Mouse (Mus musculus): Measurements from ENCODE around the gene Ccdc14. TPM values are rescaled to one million over a fixed set of nuclear protein-coding genes. Genes with fewer than 3 reads are reported as not detected.
"Not testable (repeated sequence)": the region's sequence is repeated elsewhere in the genome, so short reads cannot be mapped to it uniquely, and the experiment has no call there.

The Ccdc14 gene
- 1.9 TPM in 2 replicates for polyA plus RNA-seq (2015; fragmentation: Nextera tagmentation; extraction: Ambion mirVana)

DNA sequence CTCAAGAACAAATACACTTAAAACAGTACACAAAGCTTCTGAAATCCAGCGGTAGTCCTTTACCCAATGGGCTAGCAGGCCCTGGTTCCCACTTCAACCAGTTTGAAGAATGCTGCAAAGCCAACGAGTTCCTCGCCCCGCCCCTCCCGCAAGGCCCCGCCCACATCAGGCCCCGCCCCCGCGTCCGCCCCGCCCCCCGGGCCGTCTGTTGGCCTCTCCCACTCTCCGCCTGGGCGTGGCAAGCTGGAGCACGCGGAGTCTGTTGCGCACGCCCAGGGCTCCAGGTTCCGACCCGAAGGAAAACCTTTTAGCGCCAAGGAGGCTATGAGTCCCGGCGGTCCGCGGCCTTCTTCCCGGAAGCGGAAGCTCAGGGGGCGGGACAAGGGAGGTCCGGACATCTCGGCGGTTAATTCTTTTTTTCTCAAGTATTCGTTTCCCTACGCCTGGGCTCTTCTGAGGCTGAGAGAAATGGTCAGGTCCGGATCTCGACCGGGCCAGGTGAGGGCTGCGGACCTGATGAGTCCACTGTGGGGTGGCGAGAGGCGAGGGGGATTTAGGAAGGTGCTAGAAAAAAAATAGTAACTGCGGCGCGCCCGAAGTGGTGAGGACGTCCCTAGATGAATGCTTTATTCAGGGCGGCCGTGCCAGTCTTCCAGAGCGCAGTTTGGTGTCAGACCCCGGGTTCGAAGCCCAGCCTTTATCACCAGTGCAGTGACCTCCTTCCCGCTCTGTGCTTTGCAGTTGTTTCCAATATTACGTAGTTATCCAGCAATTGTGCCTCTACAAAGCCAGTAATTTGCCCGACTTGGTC is at the start of gene Ccdc14:
TSS of gene Ccdc14 (plus strand) at position 283 of the 811 bp plus-strand sequence.
- WGBS (ENCODE audit: insufficient replicate concordance): under 1% methylated on average over 53 of the region's 53 CpGs
- H3K36me3 ChIP-seq (replicated peaks): no peaks in the 10 kb centered on the region
- H3K9ac ChIP-seq: peak within 1 kb of the TSS; percentile 56
- no peaks in the 10 kb centered on the region for H3K9me3 ChIP-seq (replicated peaks)
- peak within 1 kb of the TSS; percentile 83 for H3K27ac ChIP-seq (replicated peaks)
- ATAC-seq (ENCODE audit: insufficient read depth): peak; percentile 95
- H3K27me3 ChIP-seq: peaks cover 2% of the 10 kb centered on the region; the same call in 1 of the 2 replicates
- peak within 1 kb of the TSS; percentile 67 for H3K4me3 ChIP-seq (replicated peaks)
- peaks cover 15% of the 10 kb centered on the region for H3K4me1 ChIP-seq (replicated peaks)
- H3K4me2 ChIP-seq: peak within 1 kb of the TSS; percentile 88

DNA sequence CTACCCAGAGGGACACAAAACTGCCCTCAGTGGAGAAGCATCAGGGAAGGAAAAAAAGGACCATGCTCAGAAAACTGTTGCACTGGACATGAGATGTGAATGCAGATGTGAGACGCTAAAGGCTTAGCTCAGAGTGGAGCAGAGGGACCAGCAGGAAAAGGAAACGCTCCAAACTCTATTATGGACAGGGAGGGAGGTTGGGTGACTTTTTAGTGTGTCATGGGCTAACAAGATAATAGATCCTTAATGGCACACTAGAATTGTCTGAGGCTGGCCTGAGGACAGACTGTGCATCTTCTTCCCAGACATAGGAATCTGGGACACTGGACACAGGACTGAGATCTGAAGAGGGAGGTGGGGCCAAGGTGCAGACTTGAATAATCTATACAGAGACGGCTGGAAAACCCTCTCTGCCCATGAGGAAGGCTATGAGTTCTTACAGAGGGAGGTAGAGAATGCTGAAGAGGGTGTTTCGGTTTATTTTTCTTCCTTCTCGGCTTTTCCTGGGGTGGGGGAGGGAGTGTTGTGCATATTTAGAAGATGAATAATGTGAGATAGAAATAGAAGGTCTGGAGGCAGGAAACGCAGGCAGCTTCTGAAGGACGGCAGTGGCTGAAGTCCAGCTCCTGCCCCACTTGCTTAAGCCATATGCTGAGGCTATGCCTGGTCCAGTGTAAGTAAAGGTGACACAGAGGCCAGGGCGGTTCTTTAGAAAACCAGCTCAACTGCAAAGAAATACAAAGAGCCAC is 46.7 kb upstream of the Ccdc14 start:
- H3K9ac ChIP-seq: no peak overlapping the region
- no peaks in the 10 kb centered on the region for H3K4me1 ChIP-seq (replicated peaks)
- no peaks in the 10 kb centered on the region for H3K9me3 ChIP-seq (replicated peaks)
- H3K4me3 ChIP-seq (replicated peaks): no peak overlapping the region
- H3K27ac ChIP-seq (replicated peaks): no peak overlapping the region
- no peaks in the 10 kb centered on the region for H3K36me3 ChIP-seq (replicated peaks)
- no peak for ATAC-seq (ENCODE audit: insufficient read depth)
- WGBS (ENCODE audit: insufficient replicate concordance): 45% methylated on average over 8 of the region's 8 CpGs
- H3K4me2 ChIP-seq: no peak overlapping the region
- H3K27me3 ChIP-seq: no peaks in the 10 kb centered on the region

DNA sequence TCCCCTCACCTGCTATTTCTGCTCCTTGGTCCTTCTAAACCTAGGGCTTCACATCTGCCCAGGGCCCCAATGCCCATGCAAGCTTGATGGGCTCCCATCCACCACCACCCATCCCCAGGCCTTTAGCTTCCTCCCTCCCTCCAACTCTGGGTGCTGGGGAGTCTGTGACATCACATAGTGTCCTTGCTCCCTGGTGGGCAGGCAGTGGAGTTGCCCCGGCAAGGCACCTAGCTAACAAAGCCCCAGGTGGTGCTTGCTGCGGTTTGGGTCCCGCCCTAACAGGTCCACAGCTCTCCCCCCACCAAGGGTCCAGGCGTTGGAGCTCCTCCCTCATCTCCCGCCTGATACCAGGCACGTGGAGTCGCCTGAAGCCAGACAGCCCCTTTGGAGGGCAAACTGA is 40.8 kb upstream of the Ccdc14 start, which contains the start of gene Ropn1:
TSS of gene Ropn1 (plus strand) at position 301 of the 400 bp plus-strand sequence.
- Histone ChIP-seq H3K27ac (replicated peaks) (no peak within 1 kb of the TSS), H3K4me1 (replicated peaks) (no peaks in the 10 kb centered on the region), H3K27me3 (no peaks in the 10 kb centered on the region), H3K36me3 (replicated peaks) (no peaks in the 10 kb centered on the region), H3K4me3 (replicated peaks) (no peak within 1 kb of the TSS), H3K4me2 (no peak within 1 kb of the TSS), H3K9me3 (replicated peaks) (no peaks in the 10 kb centered on the region), H3K9ac (no peak within 1 kb of the TSS)
- WGBS (ENCODE audit: insufficient replicate concordance): 44% methylated on average over 7 of the region's 7 CpGs
- ATAC-seq (ENCODE audit: insufficient read depth): no peak

DNA sequence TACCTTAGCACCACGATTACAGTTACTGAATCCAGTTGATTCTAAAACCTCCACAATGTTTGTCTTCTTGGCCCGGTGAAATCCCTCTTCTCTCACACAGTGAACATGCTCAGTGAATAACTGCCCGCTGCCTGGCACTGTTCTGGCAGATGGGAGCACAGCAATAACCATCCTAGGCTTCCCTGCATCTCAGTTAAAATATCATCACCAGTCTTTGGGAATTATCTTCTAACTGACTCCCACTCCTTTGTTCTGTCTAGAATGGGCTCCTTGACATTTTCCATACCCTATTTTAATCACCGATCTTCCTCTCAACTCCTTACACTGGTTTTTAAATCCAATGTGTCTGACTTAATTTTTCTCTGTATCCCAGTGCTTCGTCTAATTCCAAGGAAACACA is 37.4 kb upstream of the Ccdc14 start:
- H3K4me1 ChIP-seq (replicated peaks): peaks cover 5% of the 10 kb centered on the region; the same call in 1 of the 2 replicates
- H3K27ac ChIP-seq (replicated peaks): no peak overlapping the region
- no peak overlapping the region for H3K4me3 ChIP-seq (replicated peaks)
- H3K36me3 ChIP-seq (replicated peaks): no peaks in the 10 kb centered on the region
- H3K9me3 ChIP-seq (replicated peaks): no peaks in the 10 kb centered on the region
- WGBS (ENCODE audit: insufficient replicate concordance): 73% methylated on average over 5 of the region's 5 CpGs
- H3K9ac ChIP-seq: no peak overlapping the region
- no peak for ATAC-seq (ENCODE audit: insufficient read depth)
- H3K4me2 ChIP-seq: no peak overlapping the region
- peaks cover 5% of the 10 kb centered on the region; the same call in 1 of the 2 replicates for H3K27me3 ChIP-seq

DNA sequence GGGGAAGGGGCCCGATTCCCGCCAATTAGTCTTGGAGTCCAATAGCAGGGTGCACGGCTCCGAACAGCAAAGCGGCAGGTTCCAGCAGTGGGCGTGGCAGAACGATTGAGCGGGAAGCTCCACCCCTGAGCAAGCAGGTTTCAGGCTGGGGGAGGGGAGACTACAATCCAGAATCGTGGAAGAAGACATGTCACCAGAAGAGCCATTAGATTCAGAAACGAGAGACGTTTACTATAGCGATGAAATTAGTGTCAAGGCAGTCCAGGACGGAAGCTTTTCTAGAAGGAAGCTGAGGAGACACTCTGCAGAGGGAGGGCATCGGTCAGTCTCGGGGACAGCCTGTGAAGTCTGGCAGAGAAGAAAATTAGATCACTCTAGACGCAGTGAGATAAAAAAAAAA is 32.9 kb upstream of the Ccdc14 start:
- not testable (repeated sequence) for H3K27ac ChIP-seq (replicated peaks); H3K9me3 ChIP-seq (replicated peaks); H3K27me3 ChIP-seq; ATAC-seq (ENCODE audit: insufficient read depth); H3K9ac ChIP-seq; H3K36me3 ChIP-seq (replicated peaks)
- Histone ChIP-seq H3K4me3 (replicated peaks) (peak overlapping the region; percentile 35), H3K4me2 (peak overlapping the region; percentile 61), H3K4me1 (replicated peaks) (peaks cover 11% of the 10 kb centered on the region; the same call in 1 of the 2 replicates)
- 6% methylated on average over 16 of the region's 16 CpGs for WGBS (ENCODE audit: insufficient replicate concordance)

DNA sequence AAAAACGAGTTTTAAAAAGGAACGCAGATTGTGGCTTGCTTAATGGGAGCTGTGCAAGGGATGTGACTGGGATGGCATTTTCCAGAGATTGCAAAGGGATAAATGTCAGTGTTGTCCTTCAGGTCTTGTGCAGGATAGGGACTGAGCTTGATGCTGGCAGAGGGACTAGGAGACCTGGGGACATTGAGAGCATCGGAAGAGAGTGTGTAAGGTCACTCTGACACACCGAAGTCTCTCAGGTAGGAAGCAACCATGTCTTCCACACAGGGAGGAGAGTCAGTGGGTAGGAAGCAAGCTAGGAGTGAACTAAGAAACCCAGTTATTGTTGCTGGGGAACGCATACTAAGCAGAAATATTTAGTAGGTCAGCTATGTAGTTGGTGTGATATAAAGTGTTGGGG is 32.4 kb upstream of the Ccdc14 start:
- Histone ChIP-seq H3K27me3 (peaks cover 8% of the 10 kb centered on the region; the same call in 1 of the 2 replicates), H3K9ac (no peak overlapping the region), H3K4me3 (replicated peaks) (peak overlapping the region; percentile 35), H3K9me3 (replicated peaks) (no peaks in the 10 kb centered on the region), H3K4me2 (peak overlapping the region; percentile 61), H3K27ac (replicated peaks) (no peak overlapping the region), H3K4me1 (replicated peaks) (peaks cover 11% of the 10 kb centered on the region; the same call in 1 of the 2 replicates), H3K36me3 (replicated peaks) (no peaks in the 10 kb centered on the region)
- 25% methylated on average over 5 of the region's 5 CpGs for WGBS (ENCODE audit: insufficient replicate concordance)
- no peak for ATAC-seq (ENCODE audit: insufficient read depth)

DNA sequence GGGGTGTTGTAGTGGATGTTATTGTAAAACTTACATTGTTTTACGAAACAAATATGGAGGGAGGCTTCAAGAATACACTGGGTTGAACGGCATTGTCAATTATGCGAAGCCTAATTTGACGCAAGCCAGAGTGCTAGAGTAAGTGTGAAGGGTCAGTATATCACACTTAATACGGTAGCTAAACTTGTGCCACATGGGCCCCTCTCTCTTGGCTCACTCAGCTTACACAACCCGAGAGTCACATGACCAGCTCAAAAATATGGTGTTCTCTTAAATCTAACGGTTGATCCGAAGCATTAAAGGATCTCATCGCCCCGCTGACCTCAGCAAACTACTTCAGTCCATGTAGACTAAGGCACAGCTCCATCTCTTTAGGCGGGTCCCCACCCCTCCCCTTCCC is 32.0 kb upstream of the Ccdc14 start:
- no peaks in the 10 kb centered on the region for H3K9me3 ChIP-seq (replicated peaks)
- no peaks in the 10 kb centered on the region for H3K36me3 ChIP-seq (replicated peaks)
- WGBS (ENCODE audit: insufficient replicate concordance): 41% methylated on average over 11 of the region's 11 CpGs
- no peak overlapping the region for H3K9ac ChIP-seq
- no peak overlapping the region for H3K4me3 ChIP-seq (replicated peaks)
- H3K27ac ChIP-seq (replicated peaks): no peak overlapping the region
- peak overlapping the region; percentile 61 for H3K4me2 ChIP-seq
- peaks cover 8% of the 10 kb centered on the region; the same call in 1 of the 2 replicates for H3K27me3 ChIP-seq
- peaks cover 11% of the 10 kb centered on the region; the same call in 1 of the 2 replicates for H3K4me1 ChIP-seq (replicated peaks)
- ATAC-seq (ENCODE audit: insufficient read depth): no peak

DNA sequence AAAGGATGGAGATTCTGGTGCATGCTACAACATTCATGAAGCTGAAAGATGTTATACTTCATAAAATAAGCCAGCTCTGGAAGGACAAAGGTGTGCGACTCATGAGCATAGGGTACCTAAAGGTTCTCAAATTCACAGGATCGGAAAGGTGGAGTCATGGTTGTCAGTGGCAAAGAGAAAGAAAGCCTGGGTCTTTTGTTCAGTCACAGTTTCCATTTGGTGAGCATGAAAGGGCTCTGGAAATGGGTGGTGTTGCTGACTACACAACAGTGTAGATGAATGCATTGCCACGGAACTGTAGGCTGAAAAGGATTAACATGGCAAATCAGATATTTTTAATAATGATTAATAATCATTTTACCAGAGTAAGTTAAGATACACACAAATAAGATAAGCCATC is 25.9 kb upstream of the Ccdc14 start:
- Histone ChIP-seq H3K36me3 (replicated peaks) (no peaks in the 10 kb centered on the region), H3K27ac (replicated peaks) (no peak overlapping the region), H3K9me3 (replicated peaks) (no peaks in the 10 kb centered on the region), H3K4me2 (no peak overlapping the region), H3K4me3 (replicated peaks) (no peak overlapping the region), H3K9ac (no peak overlapping the region), H3K27me3 (peaks cover 24% of the 10 kb centered on the region; the same call in 1 of the 2 replicates), H3K4me1 (replicated peaks) (0 out of 2 replicates have a peak, but pooled peaks cover 4% of the 10 kb centered on the region)
- no peak for ATAC-seq (ENCODE audit: insufficient read depth)
- 58% methylated on average over 3 of the region's 3 CpGs for WGBS (ENCODE audit: insufficient replicate concordance)

DNA sequence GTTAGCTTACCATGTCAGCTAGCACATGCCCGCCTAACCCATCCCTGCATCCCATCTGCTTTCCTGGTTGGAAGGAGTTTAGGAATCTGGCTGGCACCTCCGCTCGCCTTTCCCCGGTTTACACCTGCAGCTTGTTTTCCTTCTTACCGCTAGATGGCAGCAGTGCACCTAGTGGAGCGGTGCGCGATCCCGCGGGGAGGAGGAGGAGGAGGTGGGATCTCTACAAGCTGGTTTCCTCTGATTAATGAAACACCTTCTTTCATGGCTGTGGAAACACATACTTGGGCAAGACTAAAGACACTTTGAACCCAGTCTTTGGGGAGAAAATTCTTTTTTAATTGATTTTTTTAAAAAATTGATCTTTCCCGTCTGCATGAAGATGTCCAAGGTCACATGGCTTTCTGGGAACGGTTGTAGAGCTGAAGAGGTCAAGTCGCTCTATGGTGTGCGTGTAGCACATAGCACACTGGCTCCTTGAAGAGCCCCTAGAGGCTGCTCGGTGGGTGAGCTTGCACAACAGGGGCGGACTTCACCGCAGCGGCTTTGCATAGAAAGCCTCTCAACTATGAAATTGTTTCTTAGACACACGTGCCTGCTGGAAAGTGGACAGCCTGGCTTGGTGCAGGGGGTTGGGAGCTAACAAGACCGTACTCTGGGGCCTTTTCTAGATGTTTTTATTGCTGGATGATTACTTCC is 23.2 kb upstream of the Ccdc14 start:
- no peaks in the 10 kb centered on the region for H3K36me3 ChIP-seq (replicated peaks)
- no peak for ATAC-seq (ENCODE audit: insufficient read depth)
- no peaks in the 10 kb centered on the region for H3K9me3 ChIP-seq (replicated peaks)
- WGBS (ENCODE audit: insufficient replicate concordance): 6% methylated on average over 20 of the region's 20 CpGs
- H3K4me3 ChIP-seq (replicated peaks): peak overlapping the region; percentile 5; the same call in 1 of the 2 replicates
- no peak overlapping the region for H3K9ac ChIP-seq
- peak overlapping the region; percentile 46 for H3K4me2 ChIP-seq
- peaks cover 24% of the 10 kb centered on the region; the same call in 1 of the 2 replicates for H3K27me3 ChIP-seq
- no peak overlapping the region for H3K27ac ChIP-seq (replicated peaks)
- H3K4me1 ChIP-seq (replicated peaks): 0 out of 2 replicates have a peak, but pooled peaks cover 4% of the 10 kb centered on the region

DNA sequence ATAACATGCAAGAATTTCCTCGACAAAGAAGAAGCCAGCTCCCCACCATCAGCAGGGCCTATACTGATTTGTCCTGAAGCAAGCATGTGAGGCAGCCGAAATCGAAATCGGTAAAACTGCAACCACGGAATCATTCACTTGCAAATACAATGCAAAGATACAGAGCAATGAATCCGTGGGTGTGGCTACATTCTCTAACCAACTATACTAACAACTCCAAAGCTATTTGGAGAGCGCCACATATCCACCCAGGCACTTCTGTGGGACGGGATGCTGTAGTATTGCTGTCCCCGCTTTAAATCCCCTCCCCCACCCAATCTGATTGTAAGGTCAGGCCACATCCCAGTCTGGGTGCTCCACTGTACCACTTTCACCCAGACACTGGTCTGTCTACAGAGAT is 22.1 kb upstream of the Ccdc14 start:
- Histone ChIP-seq H3K4me2 (no peak overlapping the region), H3K9ac (no peak overlapping the region), H3K36me3 (replicated peaks) (no peaks in the 10 kb centered on the region), H3K27me3 (peaks cover 24% of the 10 kb centered on the region; the same call in 1 of the 2 replicates), H3K27ac (replicated peaks) (no peak overlapping the region), H3K9me3 (replicated peaks) (no peaks in the 10 kb centered on the region), H3K4me1 (replicated peaks) (0 out of 2 replicates have a peak, but pooled peaks cover 4% of the 10 kb centered on the region), H3K4me3 (replicated peaks) (no peak overlapping the region)
- ATAC-seq (ENCODE audit: insufficient read depth): no peak
- WGBS (ENCODE audit: insufficient replicate concordance): 67% methylated on average over 9 of the region's 9 CpGs
